Mouse (Mus musculus) neural tube, embryonic 12.5 days (tissue): ENCODE results near the gene Pdxk. TPM values are rescaled to one million over a fixed set of nuclear protein-coding genes. Genes with fewer than 3 reads are reported as not detected.
"Not testable (repeated sequence)": the region's sequence is repeated elsewhere in the genome, so short reads cannot be mapped to it uniquely, and the experiment has no call there.

Experiments used
- ATAC-seq: fragments of 200-750 bp; cut with Nextera tagmentation; 2 replicates; pipeline ENCODE4 v1.8.0; 2017; ENCODE audit warnings: low read depth, mild to moderate bottlenecking, moderate TSS enrichment, moderate library complexity; ENCODE audit not compliant: low FRiP score
- H3K27ac ChIP-seq: fragments of 300-500 bp; sonication (generic); 2 replicates; pipeline ENCODE4 v1.5.1; 2016
- H3K27me3 ChIP-seq: fragments of 300-500 bp; sonication (generic); replicated peaks from 2 replicates; pipeline ENCODE4 v1.6.1; 2016; ENCODE audit warnings: mild to moderate bottlenecking
- H3K36me3 ChIP-seq: fragments of 300-500 bp; sonication (generic); 2 replicates; pipeline ENCODE4 v1.6.1; 2016; ENCODE audit warnings: mild to moderate bottlenecking
- H3K4me1 ChIP-seq: fragments of 300-500 bp; sonication (generic); 2 replicates; pipeline ENCODE4 v1.6.1; 2016
- H3K4me2 ChIP-seq: fragments of 300-500 bp; sonication (generic); replicated peaks from 2 replicates; pipeline ENCODE4 v1.6.1; 2016; ENCODE audit warnings: mild to moderate bottlenecking
- H3K4me3 ChIP-seq: fragments of 300-500 bp; sonication (generic); 2 replicates; pipeline ENCODE4 v1.5.1; 2016
- H3K9ac ChIP-seq: fragments of 300-500 bp; sonication (generic); 2 replicates; pipeline ENCODE4 v1.6.1; 2016; ENCODE audit warnings: mild to moderate bottlenecking
- H3K9me3 ChIP-seq: fragments of 300-500 bp; sonication (generic); 2 replicates; pipeline ENCODE4 v1.6.1; 2016; ENCODE audit warnings: mild to moderate bottlenecking
- WGBS: fragments of 180-500 bp; shearing (Covaris S2); methylation state at CpG from one replicate; pipeline ENCODE4 v1.1.7; 2016; 5-methylcytosine and 5-hydroxymethylcytosine counted together
- polyA plus RNA-seq: library from polyadenylated mRNA; unstranded; fragments of >200 nt; fragmentation: Nextera tagmentation; extraction: Ambion mirVana; gene quantifications from 2 replicates; pipeline ENCODE4 v1.2.1, GENCODE M21; 2016

Gene Pdxk
- 9.0 and 9.4 TPM in 2 replicates for polyA plus RNA-seq

DNA sequence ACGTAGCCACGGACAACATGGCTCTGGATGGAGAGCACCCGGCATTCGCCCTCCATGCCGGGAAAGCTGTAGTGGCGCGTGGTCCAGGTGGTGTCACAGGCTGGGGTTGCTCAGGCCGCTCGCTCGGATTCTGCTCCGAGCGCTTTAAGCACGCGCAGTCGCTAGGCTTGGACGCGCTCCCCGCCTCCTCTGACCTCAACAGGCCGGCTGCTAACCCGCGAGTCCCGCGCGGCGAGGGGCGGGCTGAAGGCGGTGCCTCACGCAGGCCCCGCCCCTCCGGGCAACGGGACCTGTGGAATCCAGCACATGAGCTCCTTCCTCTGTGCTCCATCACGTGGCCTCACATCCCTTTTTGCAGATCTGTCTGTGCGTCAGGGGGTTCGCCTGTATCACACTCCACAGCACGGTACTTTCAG lies at the start of gene Pdxk:
Gene Pdxk (minus strand): TSS at position 184 of the 416 bp plus-strand sequence.
- no peak within 1 kb of the TSS for H3K27ac ChIP-seq
- ATAC-seq = peak; percentile 93
- no peaks in the 10 kb centered on the region for H3K9me3 ChIP-seq
- H3K4me1 ChIP-seq = peaks cover 12% of the 10 kb centered on the region
- peak within 1 kb of the TSS; percentile 59 for H3K9ac ChIP-seq
- H3K4me3 ChIP-seq = peak within 1 kb of the TSS; percentile 61
- H3K27me3 ChIP-seq = peaks cover 3% of the 10 kb centered on the region; the same call in 1 of the 2 replicates
- H3K36me3 ChIP-seq = no peaks in the 10 kb centered on the region
- under 1% methylated on average over 35 of the region's 35 CpGs for WGBS
- peak within 1 kb of the TSS; percentile 99 for H3K4me2 ChIP-seq

DNA sequence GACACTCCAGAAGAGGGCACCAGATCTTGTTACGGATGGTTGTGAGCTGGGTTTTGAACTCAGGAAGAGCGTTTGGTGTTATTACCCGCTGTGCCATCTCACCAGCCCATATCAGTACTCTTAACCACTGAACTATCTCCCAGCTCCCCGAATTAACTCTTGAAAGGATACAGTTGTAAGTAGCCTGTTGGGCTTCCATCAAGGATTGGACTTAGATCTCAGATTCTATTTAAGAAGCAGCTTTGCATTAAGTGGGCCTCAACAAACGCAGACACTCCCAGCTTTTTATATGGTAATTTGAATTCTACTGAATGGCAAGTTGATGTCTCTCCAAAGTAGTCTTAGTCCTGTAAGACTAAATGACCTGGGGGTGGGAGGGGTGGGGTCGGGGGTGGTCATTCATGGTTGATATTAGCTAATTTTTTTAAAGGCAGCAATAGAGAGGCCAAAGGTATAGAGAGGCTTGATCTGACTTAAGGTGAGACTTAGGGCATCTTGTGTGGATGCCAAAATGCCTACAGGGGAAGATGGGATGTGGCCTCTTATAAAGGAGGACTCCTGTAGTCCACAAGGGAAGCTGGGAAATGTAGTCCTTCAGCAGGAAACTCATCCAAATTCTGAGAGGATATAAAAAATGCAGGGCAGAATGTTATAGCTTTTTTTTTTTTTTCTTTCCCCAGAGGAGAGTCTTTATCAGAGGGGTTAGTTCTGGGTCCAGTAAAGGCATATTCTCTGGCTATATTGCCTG lies 38.4 kb upstream of the Pdxk start:
- no peaks in the 10 kb centered on the region for H3K36me3 ChIP-seq
- no peaks in the 10 kb centered on the region for H3K27me3 ChIP-seq
- 81% methylated on average over 6 of the region's 6 CpGs for WGBS
- H3K4me1 ChIP-seq = no peaks in the 10 kb centered on the region
- H3K4me3 ChIP-seq = no peak overlapping the region
- H3K9ac ChIP-seq = no peak overlapping the region
- no peak overlapping the region for H3K4me2 ChIP-seq
- H3K9me3 ChIP-seq = no peaks in the 10 kb centered on the region
- no peak for ATAC-seq
- H3K27ac ChIP-seq = no peak overlapping the region

DNA sequence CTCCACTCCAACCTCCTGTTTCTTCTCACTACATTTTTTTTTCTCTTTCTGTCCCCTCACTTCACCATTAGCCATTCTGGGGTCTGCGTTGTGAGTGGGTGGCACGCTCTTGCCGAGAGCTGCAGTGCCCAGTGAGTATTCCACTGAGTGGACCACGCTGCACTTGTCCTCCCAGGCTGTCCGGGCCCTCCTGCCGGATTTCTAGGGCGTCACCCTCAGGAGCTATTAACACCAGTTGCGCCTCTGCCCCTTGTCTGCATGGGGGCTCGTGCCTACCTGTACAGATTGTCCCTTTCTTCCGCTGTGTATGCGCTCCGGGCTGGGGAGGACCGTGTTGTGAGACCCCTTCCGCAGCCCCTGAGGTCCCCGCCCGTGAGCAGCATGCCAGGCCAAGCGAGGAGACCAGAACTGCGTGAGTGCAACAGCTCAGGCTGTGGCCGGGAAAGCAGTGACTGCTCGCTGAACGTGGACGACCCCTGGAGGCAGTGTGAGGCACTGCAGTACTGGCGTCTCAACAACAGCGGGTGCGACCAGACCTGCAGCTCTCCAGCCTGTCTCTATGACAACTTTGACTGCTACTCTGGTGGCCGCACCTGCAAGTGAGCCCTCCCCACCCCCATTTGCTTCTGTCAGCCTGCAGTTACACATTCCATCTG lies 22.8 kb upstream of the Pdxk start:
- Histone ChIP-seq H3K9ac (0 out of 2 replicates have a peak overlapping the region, but pooled peaks have one; percentile 1), H3K4me1 (peaks cover 6% of the 10 kb centered on the region), H3K27ac (no peak overlapping the region), H3K4me3 (no peak overlapping the region), H3K4me2 (peak overlapping the region; percentile 55), H3K36me3 (no peaks in the 10 kb centered on the region), H3K27me3 (peaks cover 14% of the 10 kb centered on the region), H3K9me3 (no peaks in the 10 kb centered on the region)
- WGBS = 9% methylated on average over 26 of the region's 26 CpGs
- ATAC-seq = peak; percentile 72

DNA sequence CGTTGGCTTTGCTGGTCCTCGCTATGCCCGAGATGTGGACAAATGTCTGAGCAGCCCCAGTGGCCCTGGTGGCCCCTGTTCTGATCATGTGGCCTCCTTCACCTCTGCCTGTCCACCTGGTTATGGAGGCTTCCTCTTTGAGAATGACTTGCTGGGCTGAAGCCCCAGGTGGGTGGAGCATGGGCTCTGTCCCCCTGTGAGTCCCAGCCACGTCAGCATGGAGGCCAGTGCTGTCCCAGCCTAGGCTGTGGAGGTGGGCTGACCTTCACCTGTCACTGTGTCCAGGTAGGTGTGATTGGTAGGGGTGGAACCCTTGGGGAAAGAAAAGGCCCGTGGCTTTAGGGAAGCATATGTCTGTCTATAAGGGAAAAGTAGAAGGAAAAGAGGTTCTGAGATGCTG lies 22.1 kb upstream of the Pdxk start:
- H3K27ac ChIP-seq = no peak overlapping the region
- no peak for ATAC-seq
- no peaks in the 10 kb centered on the region for H3K9me3 ChIP-seq
- 75% methylated on average over 5 of the region's 5 CpGs for WGBS
- H3K36me3 ChIP-seq = no peaks in the 10 kb centered on the region
- peaks cover 18% of the 10 kb centered on the region for H3K27me3 ChIP-seq
- H3K9ac ChIP-seq = no peak overlapping the region
- no peak overlapping the region for H3K4me2 ChIP-seq
- H3K4me1 ChIP-seq = peaks cover 6% of the 10 kb centered on the region
- no peak overlapping the region for H3K4me3 ChIP-seq

DNA sequence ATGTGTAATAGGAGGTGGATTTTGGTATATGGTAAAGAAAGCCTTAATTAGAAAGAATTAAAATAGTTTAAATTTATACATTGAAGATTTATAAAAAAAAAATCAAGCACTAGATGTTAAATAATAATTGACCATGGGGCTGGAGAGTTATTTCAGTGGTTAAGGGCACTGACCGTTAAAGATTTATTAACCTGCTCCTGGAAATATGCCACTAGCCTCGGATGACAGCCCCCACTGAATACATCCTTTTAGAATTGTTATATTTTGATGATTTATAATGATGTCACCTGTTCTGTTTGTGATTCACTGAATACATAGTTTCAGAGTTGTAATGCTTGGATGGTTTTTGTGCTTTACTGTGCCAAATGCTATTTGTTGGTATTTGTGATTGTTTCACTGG lies 20.6 kb upstream of the Pdxk start:
- H3K27ac ChIP-seq = not testable (repeated sequence)
- WGBS = 67% methylated on average over 2 of the region's 2 CpGs

DNA sequence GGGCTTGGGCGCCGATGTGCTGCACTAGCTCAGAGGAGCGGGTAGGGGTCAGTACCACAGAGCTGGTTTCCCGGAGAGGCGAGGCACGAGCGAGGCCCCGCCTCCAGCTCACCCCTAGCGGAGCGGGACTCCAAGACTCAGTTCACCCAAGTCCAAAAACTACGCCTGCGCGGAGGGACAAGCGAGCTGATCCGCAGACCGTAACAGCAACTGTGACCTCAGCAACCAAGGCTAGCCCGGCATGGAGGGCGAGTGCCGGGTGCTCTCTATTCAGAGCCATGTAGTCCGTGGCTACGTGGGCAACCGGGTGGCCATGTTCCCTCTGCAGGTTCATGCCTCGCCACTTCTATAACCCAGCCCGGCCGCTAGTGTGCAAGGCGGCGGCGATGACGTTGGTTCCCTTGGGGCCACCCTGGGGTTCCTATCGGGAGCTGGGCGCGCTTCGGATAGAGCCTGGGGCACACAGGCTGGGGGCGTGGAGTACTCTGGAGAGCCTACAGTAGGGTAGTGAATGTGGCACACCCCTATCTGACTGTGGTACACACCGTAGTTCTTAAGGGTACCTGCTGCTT lies 17.2 kb upstream of the Pdxk start:
- Histone ChIP-seq H3K9me3 (no peaks in the 10 kb centered on the region), H3K9ac (peak overlapping the region; percentile 47), H3K27ac (no peak overlapping the region), H3K4me2 (peak overlapping the region; percentile 83), H3K36me3 (no peaks in the 10 kb centered on the region), H3K27me3 (peaks cover 22% of the 10 kb centered on the region), H3K4me3 (peak overlapping the region; percentile 39), H3K4me1 (peaks cover 6% of the 10 kb centered on the region)
- WGBS = under 1% methylated on average over 35 of the region's 35 CpGs
- peak; percentile 93 for ATAC-seq

More for the DNA sequence above, 20.6 kb upstream of the Pdxk start:
- Histone ChIP-seq H3K27me3 (peaks cover 22% of the 10 kb centered on the region), H3K4me1 (peaks cover 12% of the 10 kb centered on the region)
- H3K4me3 ChIP-seq, H3K9me3 ChIP-seq, H3K9ac ChIP-seq, ATAC-seq, H3K4me2 ChIP-seq, H3K36me3 ChIP-seq: not testable (repeated sequence)

DNA sequence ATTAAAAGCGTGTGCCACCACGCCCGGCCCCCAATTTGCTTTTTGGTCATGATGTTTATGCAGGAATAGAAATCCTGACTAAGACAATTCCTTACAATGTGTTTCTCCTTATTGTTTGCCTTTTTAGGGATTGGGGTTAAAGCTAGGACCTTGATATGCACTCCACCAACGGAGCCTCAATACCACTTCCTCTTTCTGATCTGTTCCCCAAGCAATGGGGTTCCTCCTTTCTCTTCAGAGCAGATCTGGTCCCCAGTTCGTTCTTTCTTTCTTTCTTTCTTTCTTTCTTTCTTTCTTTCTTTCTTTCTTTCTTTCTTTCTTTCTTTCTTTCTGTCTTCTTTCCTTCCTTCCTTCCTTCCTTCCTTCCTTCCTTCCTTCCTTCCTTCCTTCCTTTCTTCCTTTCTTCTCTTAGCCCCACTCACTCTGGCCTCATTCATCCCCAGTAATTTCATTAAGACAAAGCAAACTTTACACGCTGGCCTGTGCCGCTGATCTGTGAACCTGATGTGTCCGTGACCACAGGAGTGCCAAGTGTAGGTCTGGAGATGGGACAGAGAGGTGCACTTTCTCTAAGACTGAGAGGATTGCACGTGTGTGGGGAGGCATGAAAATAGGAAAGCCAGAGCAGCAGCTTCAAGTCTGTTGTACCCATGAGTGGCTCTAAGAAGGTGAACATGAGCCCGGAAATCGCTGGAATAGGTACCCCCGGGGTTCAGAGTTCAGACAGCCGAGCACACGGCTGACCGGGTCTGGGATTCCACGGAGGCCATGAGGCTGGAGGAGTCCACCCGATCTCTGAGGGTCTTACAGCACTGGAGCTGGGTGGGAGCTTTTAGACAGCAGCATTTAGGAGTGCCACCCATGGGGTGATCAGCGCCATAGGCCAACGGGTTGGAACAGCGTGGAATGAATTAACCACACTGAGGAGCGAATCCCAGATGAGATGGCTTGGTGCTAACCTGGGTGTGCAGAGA lies 16.5 kb upstream of the Pdxk start:
- ATAC-seq = peak; percentile 15; the same call in 1 of the 2 replicates
- peaks cover 6% of the 10 kb centered on the region for H3K4me1 ChIP-seq
- no peaks in the 10 kb centered on the region for H3K36me3 ChIP-seq
- WGBS = 34% methylated on average over 21 of the region's 21 CpGs
- peak overlapping the region; percentile 83 for H3K4me2 ChIP-seq
- peak overlapping the region; percentile 47 for H3K9ac ChIP-seq
- H3K4me3 ChIP-seq = peak overlapping the region; percentile 39
- no peak overlapping the region for H3K27ac ChIP-seq
- H3K27me3 ChIP-seq = peaks cover 19% of the 10 kb centered on the region
- H3K9me3 ChIP-seq = no peaks in the 10 kb centered on the region

DNA sequence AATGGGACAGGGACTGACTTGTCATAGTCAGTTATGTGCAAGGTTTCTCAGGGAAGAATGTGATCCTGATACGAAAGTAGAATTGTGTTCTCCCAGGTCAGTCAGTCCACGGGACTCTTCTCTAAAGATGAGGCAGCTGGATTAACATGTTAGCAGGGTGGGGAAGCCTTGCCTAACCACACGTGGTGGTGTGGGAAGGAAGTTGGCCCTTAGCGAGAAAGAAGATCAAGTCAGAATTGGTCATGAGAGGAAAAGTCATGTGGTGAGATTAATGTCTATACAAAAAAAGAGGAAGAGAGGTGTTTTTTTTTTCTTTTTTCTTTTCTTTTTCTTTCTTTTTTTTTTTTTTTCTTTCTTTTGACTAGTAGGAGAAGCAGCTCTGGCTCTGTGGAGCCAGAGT lies 12.0 kb upstream of the Pdxk start:
- no peak overlapping the region for H3K4me3 ChIP-seq
- H3K36me3 ChIP-seq = no peaks in the 10 kb centered on the region
- peaks cover 6% of the 10 kb centered on the region for H3K4me1 ChIP-seq
- peaks cover 4% of the 10 kb centered on the region; the same call in 1 of the 2 replicates for H3K27me3 ChIP-seq
- no peak for ATAC-seq
- no peak overlapping the region for H3K4me2 ChIP-seq
- no peak overlapping the region for H3K27ac ChIP-seq
- H3K9ac ChIP-seq = no peak overlapping the region
- 75% methylated on average over 4 of the region's 4 CpGs for WGBS
- H3K9me3 ChIP-seq = no peaks in the 10 kb centered on the region

DNA sequence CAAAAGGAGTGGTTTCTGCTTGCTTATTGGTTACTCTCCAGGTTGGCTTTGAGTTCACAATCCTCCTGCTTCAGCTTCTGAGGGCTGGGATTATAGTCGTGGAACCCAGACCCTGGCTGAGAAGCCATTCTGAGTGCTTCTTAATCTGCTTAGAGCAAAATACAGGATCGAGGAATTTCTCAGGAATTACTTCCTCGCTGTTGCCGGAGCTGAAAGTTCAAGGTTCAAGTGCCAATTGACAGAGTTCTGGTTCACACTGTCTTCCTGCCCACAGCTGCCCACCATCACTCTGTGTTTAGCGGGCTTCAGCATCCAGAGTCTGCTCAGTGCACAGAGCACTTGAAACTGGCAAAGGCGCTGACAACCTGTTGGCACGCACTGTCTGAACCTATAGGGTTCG lies 10.0 kb upstream of the Pdxk start:
- WGBS = 81% methylated on average over 8 of the region's 8 CpGs
- H3K4me2 ChIP-seq = no peak overlapping the region
- ATAC-seq = no peak
- H3K4me3 ChIP-seq = no peak overlapping the region
- H3K9ac ChIP-seq = no peak overlapping the region
- H3K9me3 ChIP-seq = no peaks in the 10 kb centered on the region
- no peak overlapping the region for H3K27ac ChIP-seq
- no peaks in the 10 kb centered on the region for H3K36me3 ChIP-seq
- H3K4me1 ChIP-seq = peaks cover 6% of the 10 kb centered on the region; the same call in 1 of the 2 replicates
- no peaks in the 10 kb centered on the region for H3K27me3 ChIP-seq

DNA sequence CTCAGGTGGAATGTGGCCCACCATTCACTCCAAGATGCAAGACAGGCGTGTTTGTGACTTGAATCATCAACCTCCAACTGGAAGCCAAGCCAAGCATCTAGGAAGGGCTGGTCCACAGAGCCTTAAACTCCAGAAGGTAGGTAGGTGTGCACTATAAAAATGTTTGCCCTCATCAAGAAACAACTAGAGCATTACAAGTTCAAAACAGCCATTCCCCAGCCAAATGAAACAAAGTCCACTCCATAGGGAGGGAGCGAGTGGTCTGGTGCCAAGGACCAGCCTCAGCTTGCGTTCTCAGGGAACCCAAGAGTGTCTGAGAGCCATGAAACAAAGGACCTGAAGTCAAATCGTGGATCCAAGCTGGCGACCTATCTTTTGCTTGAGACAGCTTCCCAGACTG lies 8.7 kb upstream of the Pdxk start:
- no peak for ATAC-seq
- no peaks in the 10 kb centered on the region for H3K9me3 ChIP-seq
- no peak overlapping the region for H3K9ac ChIP-seq
- no peak overlapping the region for H3K4me2 ChIP-seq
- H3K27ac ChIP-seq = no peak overlapping the region
- peaks cover 6% of the 10 kb centered on the region; the same call in 1 of the 2 replicates for H3K4me1 ChIP-seq
- H3K4me3 ChIP-seq = no peak overlapping the region
- H3K27me3 ChIP-seq = no peaks in the 10 kb centered on the region
- H3K36me3 ChIP-seq = no peaks in the 10 kb centered on the region
- WGBS = 61% methylated on average over 5 of the region's 5 CpGs

DNA sequence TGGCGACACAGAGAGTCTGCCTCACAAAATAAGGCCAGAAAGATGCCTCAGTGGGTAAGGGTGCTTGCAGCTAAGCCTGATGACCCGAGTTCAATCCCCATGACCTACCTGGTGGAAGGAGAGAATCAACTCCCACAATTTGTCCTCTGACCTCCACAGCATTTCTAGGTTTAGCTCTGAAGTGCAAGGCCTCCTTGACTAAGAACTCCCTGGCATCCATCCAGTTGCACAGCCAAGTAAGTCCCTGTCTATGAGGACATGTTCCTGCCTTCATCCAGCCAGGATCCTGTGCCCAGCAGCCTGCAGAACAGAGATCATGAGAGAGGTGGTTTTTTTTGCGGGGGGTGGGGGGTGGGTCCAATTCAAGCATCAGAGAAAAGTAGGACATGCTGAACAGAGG lies 7.3 kb upstream of the Pdxk start:
- H3K36me3 ChIP-seq = no peaks in the 10 kb centered on the region
- 80% methylated on average over 3 of the region's 3 CpGs for WGBS
- peaks cover 6% of the 10 kb centered on the region; the same call in 1 of the 2 replicates for H3K4me1 ChIP-seq
- H3K9ac ChIP-seq = no peak overlapping the region
- H3K9me3 ChIP-seq = no peaks in the 10 kb centered on the region
- H3K4me2 ChIP-seq = no peak overlapping the region
- H3K27me3 ChIP-seq = no peaks in the 10 kb centered on the region; the same call in 1 of the 2 replicates
- H3K27ac ChIP-seq = no peak overlapping the region
- ATAC-seq = no peak
- H3K4me3 ChIP-seq = no peak overlapping the region
